Mouse (Mus musculus) MEL (cell line): Measurements from ENCODE around the gene Il21.

Experiments used
- CTCF ChIP-seq, 3 experiments: IDR thresholded peaks in 2 of 3; conservative IDR thresholded peaks in 1 of 3; 2 replicates each; pipeline ENCODE4 v1.5.1; 2011 to 2012; ENCODE audit warnings: low read length in 3 of 3, low read depth in 2 of 3, mild to moderate bottlenecking in 2 of 3, improper control_type of control experiment in 1 of 3, inconsistent platforms in 1 of 3, mixed read lengths in 1 of 3, moderate library complexity in 1 of 3; ENCODE audit not compliant: control insufficient read depth in 1 of 3, insufficient read depth in 1 of 3, poor library complexity in 1 of 3, severe bottlenecking in 1 of 3
- ELF1 ChIP-seq: IDR thresholded peaks from 2 replicates; pipeline ENCODE4 v1.6.1; 2014; ENCODE audit warnings: low read depth, mild to moderate bottlenecking, inconsistent platforms, low read length, improper control_type of control experiment, moderate library complexity
- ETS1 ChIP-seq: IDR thresholded peaks from 2 replicates; pipeline ENCODE4 v1.6.1; 2012; ENCODE audit warnings: low read depth, mild to moderate bottlenecking, inconsistent platforms, low read length, improper control_type of control experiment, moderate library complexity
- HCFC1 ChIP-seq: IDR thresholded peaks from 2 replicates; pipeline ENCODE4 v1.6.1; 2012; ENCODE audit warnings: low read depth, mild to moderate bottlenecking, inconsistent platforms, low read length, improper control_type of control experiment, moderate library complexity
- MAX ChIP-seq: IDR thresholded peaks from 2 replicates; pipeline ENCODE4 v1.6.1; 2011; ENCODE audit warnings: low read length, improper control_type of control experiment
- NRF1 ChIP-seq: IDR thresholded peaks from 2 replicates; pipeline ENCODE4 v1.6.1; 2014; ENCODE audit warnings: low read depth, mild to moderate bottlenecking, inconsistent platforms, low read length, improper control_type of control experiment, moderate library complexity; ENCODE audit not compliant: poor library complexity, insufficient read depth, severe bottlenecking
- POLR2A ChIP-seq, 2 experiments: IDR thresholded peaks; 2 replicates each; pipeline ENCODE4 v1.6.1; 2011 to 2012; ENCODE audit warnings: low read length in 2 of 2, mild to moderate bottlenecking in 2 of 2, control low read depth in 1 of 2, improper control_type of control experiment in 1 of 2, low read depth in 1 of 2, moderate library complexity in 1 of 2; ENCODE audit not compliant: control insufficient read depth in 1 of 2, insufficient read depth in 1 of 2, poor library complexity in 1 of 2
- RAD21 ChIP-seq: IDR thresholded peaks from 2 replicates; pipeline ENCODE4 v1.6.1; 2011; ENCODE audit warnings: mild to moderate bottlenecking, low read depth, low read length, improper control_type of control experiment
- ZNF384 ChIP-seq: IDR thresholded peaks from 2 replicates; pipeline ENCODE4 v1.6.1; 2012; ENCODE audit warnings: low read depth, mild to moderate bottlenecking, inconsistent platforms, low read length, improper control_type of control experiment

DNA sequence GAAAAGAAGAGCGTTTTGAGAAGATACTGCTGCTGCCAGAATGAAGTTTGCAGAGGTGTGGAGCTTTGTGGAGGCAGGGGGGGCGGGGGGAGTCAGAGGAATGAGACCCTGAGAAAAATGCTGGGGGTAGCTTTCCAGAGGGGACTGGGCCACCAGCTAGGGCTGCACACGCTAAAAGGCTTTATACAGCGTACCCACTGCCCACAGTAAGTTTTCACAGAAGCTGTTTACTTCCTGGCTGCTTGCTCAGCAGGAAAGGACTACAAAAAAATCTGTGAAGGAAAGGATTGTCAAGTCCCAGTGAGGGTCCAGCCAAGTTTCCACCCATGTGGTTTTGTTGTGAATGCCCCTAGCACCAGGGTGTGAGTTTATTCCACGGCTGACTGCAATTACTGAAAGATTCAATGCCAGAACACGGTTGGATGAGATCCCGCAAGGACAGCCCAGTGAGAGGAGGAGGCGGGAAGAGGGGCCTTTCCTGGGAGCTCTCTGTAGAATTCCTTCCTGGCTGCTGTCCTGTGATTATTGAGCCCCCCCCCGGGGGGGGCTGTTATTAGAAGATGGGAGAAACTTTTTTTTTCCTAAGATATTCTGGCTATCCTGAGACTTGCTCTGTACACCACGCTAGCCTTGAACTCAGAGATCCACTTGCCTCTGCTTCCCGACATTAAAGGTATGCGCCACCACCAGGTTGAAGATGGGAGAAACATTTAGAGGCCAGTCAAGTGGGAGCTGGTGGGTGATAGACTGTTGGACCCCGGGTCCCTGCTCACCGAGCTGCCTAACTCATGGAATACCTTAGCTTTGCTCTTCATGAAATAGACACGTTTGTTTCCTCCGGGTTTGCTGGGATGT, 49.8 kb downstream of the Il21 start:
- TF ChIP-seq POLR2A (IDR thresholded peaks at IDR 0.05; ENCODE audit: control insufficient read depth in 1 of 2, insufficient read depth in 1 of 2, low read depth in 1 of 2, low read length in 2 of 2, poor library complexity in 1 of 2) (no peak), CTCF (IDR thresholded peaks at IDR 0.05 in 2 of 3, conservative IDR thresholded peaks at IDR 0.05 in 1 of 3; ENCODE audit: control insufficient read depth in 1 of 3, insufficient read depth in 1 of 3, low read depth in 2 of 3, low read length in 3 of 3, poor library complexity in 1 of 3, severe bottlenecking in 1 of 3) (no peak; a peak in 1 of 6 replicates), HCFC1 (no peak), ELF1 (no peak), ETS1 (no peak), RAD21 (no peak), NRF1 (no peak), ZNF384 (no peak), MAX (no peak)
